Mouse (Mus musculus) lung, embryonic 15.5 days (tissue): ENCODE data around the gene Pgbd5. TPM values are rescaled to one million over a fixed set of nuclear protein-coding genes. Genes with fewer than 3 reads are reported as not detected.

Experiments used
- ATAC-seq: fragments of 200-750 bp; cut with Nextera tagmentation; 2 replicates; pipeline ENCODE4 v1.8.0; 2017; ENCODE audit warnings: moderate number of reproducible peaks, borderline replicate concordance; ENCODE audit not compliant: low FRiP score, low TSS enrichment; ENCODE audit errors: extremely low read depth
- H3K27ac ChIP-seq: fragments of 300-500 bp; sonication (generic); 2 replicates; pipeline ENCODE4 v1.5.1; 2015; ENCODE audit warnings: moderate library complexity, mild to moderate bottlenecking, inconsistent platforms
- H3K27me3 ChIP-seq: fragments of 300-500 bp; sonication (generic); 2 replicates; pipeline ENCODE4 v1.6.1; 2015; ENCODE audit warnings: inconsistent platforms
- H3K36me3 ChIP-seq: fragments of 300-500 bp; sonication (generic); 2 replicates; pipeline ENCODE4 v1.6.1; 2015; ENCODE audit warnings: inconsistent platforms
- H3K4me1 ChIP-seq: fragments of 300-500 bp; sonication (generic); 2 replicates; pipeline ENCODE4 v1.6.1; 2015; ENCODE audit warnings: inconsistent platforms
- H3K4me2 ChIP-seq: fragments of 300-500 bp; sonication (generic); 2 replicates; pipeline ENCODE4 v1.6.1; 2015; ENCODE audit warnings: inconsistent platforms, mild to moderate bottlenecking, moderate library complexity
- H3K4me3 ChIP-seq: fragments of 300-500 bp; sonication (generic); 2 replicates; pipeline ENCODE4 v1.5.1; 2015; ENCODE audit warnings: mild to moderate bottlenecking, inconsistent platforms
- H3K9ac ChIP-seq: fragments of 300-500 bp; sonication (generic); 2 replicates; pipeline ENCODE4 v1.6.1; 2015; ENCODE audit warnings: inconsistent platforms
- H3K9me3 ChIP-seq: fragments of 300-500 bp; sonication (generic); 2 replicates; pipeline ENCODE4 v1.6.1; 2016; ENCODE audit warnings: inconsistent platforms
- WGBS: fragments of 180-500 bp; shearing (Covaris S2); methylation state at CpG from one replicate; pipeline ENCODE4 v1.1.7; 2015; 5-methylcytosine and 5-hydroxymethylcytosine counted together
- polyA plus RNA-seq: library from polyadenylated mRNA; unstranded; fragments of >200 nt; fragmentation: Nextera tagmentation; extraction: Ambion mirVana; gene quantifications from 2 replicates; pipeline ENCODE4 v1.2.1, GENCODE M21; 2015

The Pgbd5 gene
- polyA plus RNA-seq, 1 experiment from 2014 or later = 2.4 TPM

GRCm38 (mm10) chr8:124386225-124386899 is 53.1 kb downstream of the Pgbd5 start:
- Histone ChIP-seq H3K9ac (no peak overlapping the region), H3K4me3 (no peak overlapping the region), H3K36me3 (no peaks in the 10 kb centered on the region), H3K4me2 (no peak overlapping the region), H3K27ac (no peak overlapping the region), H3K9me3 (no peaks in the 10 kb centered on the region), H3K27me3 (no peaks in the 10 kb centered on the region), H3K4me1 (0 out of 2 replicates have a peak, but pooled peaks cover 3% of the 10 kb centered on the region)
- WGBS = 79% methylated on average over 23 of the region's 23 CpGs
- ATAC-seq = no peak

- no peaks in the 10 kb centered on the region for H3K4me1 ChIP-seq
- no peaks in the 10 kb centered on the region for H3K9me3 ChIP-seq
- no peaks in the 10 kb centered on the region for H3K27me3 ChIP-seq
- H3K4me2 ChIP-seq = no peak overlapping the region
- no peak overlapping the region for H3K9ac ChIP-seq
- WGBS = 86% methylated on average over 19 of the region's 19 CpGs
- H3K27ac ChIP-seq = no peak overlapping the region
- no peak overlapping the region for H3K4me3 ChIP-seq
- no peaks in the 10 kb centered on the region for H3K36me3 ChIP-seq
- ATAC-seq = no peak
These were observed 55.1 kb downstream of the Pgbd5 start for GRCm38 (mm10) chr8:124384336-124384735.

GRCm38 (mm10) chr8:124382235-124382634 is 57.2 kb downstream of the Pgbd5 start:
- no peaks in the 10 kb centered on the region for H3K4me1 ChIP-seq
- H3K4me3 ChIP-seq = no peak overlapping the region
- no peak for ATAC-seq
- no peaks in the 10 kb centered on the region for H3K27me3 ChIP-seq
- no peak overlapping the region for H3K27ac ChIP-seq
- no peak overlapping the region for H3K4me2 ChIP-seq
- no peak overlapping the region for H3K9ac ChIP-seq
- WGBS = 63% methylated on average over 10 of the region's 10 CpGs
- H3K9me3 ChIP-seq = no peaks in the 10 kb centered on the region
- H3K36me3 ChIP-seq = no peaks in the 10 kb centered on the region

GRCm38 (mm10) chr8:124379289-124379688 is 60.2 kb downstream of the Pgbd5 start:
- Histone ChIP-seq H3K4me3 (no peak overlapping the region), H3K9ac (no peak overlapping the region), H3K4me2 (no peak overlapping the region), H3K27me3 (no peaks in the 10 kb centered on the region), H3K27ac (no peak overlapping the region), H3K36me3 (no peaks in the 10 kb centered on the region), H3K9me3 (no peaks in the 10 kb centered on the region), H3K4me1 (peaks cover 8% of the 10 kb centered on the region)
- 57% methylated on average over 6 of the region's 6 CpGs for WGBS
- ATAC-seq = no peak

- Histone ChIP-seq H3K4me1 (peaks cover 8% of the 10 kb centered on the region), H3K9ac (no peak overlapping the region), H3K27me3 (no peaks in the 10 kb centered on the region), H3K27ac (no peak overlapping the region), H3K4me2 (no peak overlapping the region), H3K4me3 (no peak overlapping the region), H3K36me3 (no peaks in the 10 kb centered on the region), H3K9me3 (no peaks in the 10 kb centered on the region)
- WGBS = 94% methylated on average over 12 of the region's 12 CpGs
- no peak for ATAC-seq
These were observed 63.1 kb downstream of the Pgbd5 start for GRCm38 (mm10) chr8:124376406-124376805.

GRCm38 (mm10) chr8:124375727-124376126 is 63.7 kb downstream of the Pgbd5 start:
- no peak for ATAC-seq
- H3K27ac ChIP-seq = peak overlapping the region; percentile 24; the same call in 1 of the 2 replicates
- H3K4me2 ChIP-seq = no peak overlapping the region
- H3K9me3 ChIP-seq = no peaks in the 10 kb centered on the region
- H3K4me1 ChIP-seq = peaks cover 8% of the 10 kb centered on the region
- WGBS = 78% methylated on average over 9 of the region's 9 CpGs
- no peak overlapping the region for H3K9ac ChIP-seq
- no peaks in the 10 kb centered on the region for H3K27me3 ChIP-seq
- H3K36me3 ChIP-seq = no peaks in the 10 kb centered on the region
- H3K4me3 ChIP-seq = no peak overlapping the region

GRCm38 (mm10) chr8:124375168-124375567 is 64.3 kb downstream of the Pgbd5 start:
- peak; percentile 51 for ATAC-seq
- Histone ChIP-seq H3K4me2 (no peak overlapping the region), H3K9me3 (no peaks in the 10 kb centered on the region), H3K27me3 (no peaks in the 10 kb centered on the region), H3K4me1 (peaks cover 8% of the 10 kb centered on the region), H3K27ac (peak overlapping the region; percentile 24; the same call in 1 of the 2 replicates), H3K9ac (no peak overlapping the region), H3K4me3 (no peak overlapping the region), H3K36me3 (no peaks in the 10 kb centered on the region)
- 59% methylated on average over 6 of the region's 6 CpGs for WGBS

- Histone ChIP-seq H3K4me3 (no peak overlapping the region), H3K27me3 (no peaks in the 10 kb centered on the region), H3K9me3 (no peaks in the 10 kb centered on the region), H3K9ac (no peak overlapping the region), H3K36me3 (no peaks in the 10 kb centered on the region), H3K27ac (no peak overlapping the region), H3K4me2 (no peak overlapping the region), H3K4me1 (peaks cover 8% of the 10 kb centered on the region)
- 86% methylated on average over 5 of the region's 5 CpGs for WGBS
- ATAC-seq = no peak
These were observed 65.7 kb downstream of the Pgbd5 start for GRCm38 (mm10) chr8:124373753-124374152.

GRCm38 (mm10) chr8:124371410-124372123 is 67.9 kb downstream of the Pgbd5 start:
- Histone ChIP-seq H3K4me3 (no peak overlapping the region), H3K27ac (no peak overlapping the region), H3K4me1 (peaks cover 8% of the 10 kb centered on the region), H3K9ac (no peak overlapping the region), H3K27me3 (no peaks in the 10 kb centered on the region), H3K36me3 (no peaks in the 10 kb centered on the region), H3K9me3 (no peaks in the 10 kb centered on the region), H3K4me2 (no peak overlapping the region)
- WGBS = 80% methylated on average over 23 of the region's 23 CpGs
- no peak for ATAC-seq

- Histone ChIP-seq H3K4me2 (no peak overlapping the region), H3K36me3 (no peaks in the 10 kb centered on the region), H3K4me3 (no peak overlapping the region), H3K27ac (no peak overlapping the region), H3K9ac (no peak overlapping the region), H3K9me3 (no peaks in the 10 kb centered on the region), H3K4me1 (peaks cover 8% of the 10 kb centered on the region), H3K27me3 (no peaks in the 10 kb centered on the region)
- WGBS = 64% methylated on average over 17 of the region's 17 CpGs
- no peak for ATAC-seq
These were observed 68.9 kb downstream of the Pgbd5 start for GRCm38 (mm10) chr8:124370422-124371183.

GRCm38 (mm10) chr8:124368213-124368612 is 71.2 kb downstream of the Pgbd5 start:
- no peak overlapping the region for H3K27ac ChIP-seq
- WGBS = 15% methylated on average over 8 of the region's 8 CpGs
- ATAC-seq = no peak
- H3K4me2 ChIP-seq = no peak overlapping the region
- no peak overlapping the region for H3K9ac ChIP-seq
- H3K9me3 ChIP-seq = no peaks in the 10 kb centered on the region
- H3K4me1 ChIP-seq = no peaks in the 10 kb centered on the region
- H3K36me3 ChIP-seq = no peaks in the 10 kb centered on the region
- no peak overlapping the region for H3K4me3 ChIP-seq
- H3K27me3 ChIP-seq = no peaks in the 10 kb centered on the region

- no peaks in the 10 kb centered on the region for H3K27me3 ChIP-seq
- no peak overlapping the region for H3K4me3 ChIP-seq
- WGBS = 90% methylated on average over 15 of the region's 15 CpGs
- no peak for ATAC-seq
- no peak overlapping the region for H3K4me2 ChIP-seq
- H3K9me3 ChIP-seq = no peaks in the 10 kb centered on the region
- H3K27ac ChIP-seq = no peak overlapping the region
- no peaks in the 10 kb centered on the region for H3K4me1 ChIP-seq
- no peak overlapping the region for H3K9ac ChIP-seq
- H3K36me3 ChIP-seq = no peaks in the 10 kb centered on the region
These were observed 76.1 kb downstream of the Pgbd5 start for GRCm38 (mm10) chr8:124363337-124363736.
